Mouse (Mus musculus) hindbrain, embryonic 12.5 days (tissue): ENCODE measurements at regions not wholly inside any gene's neighbourhood (a gene's known extent, or its start where the extent isn't known, plus 50 kb on each side); places are given as distances from the start of the nearest gene placed in this dataset.

Experiments
- ATAC-seq: fragments of 200-750 bp; cut with Nextera tagmentation; 2 replicates; pipeline ENCODE4 v1.8.0; 2017; ENCODE audit warnings: moderate TSS enrichment; ENCODE audit not compliant: low FRiP score
- H3K27ac ChIP-seq: fragments of 300-500 bp; sonication (generic); 2 replicates; pipeline ENCODE4 v1.5.1; 2016; ENCODE audit warnings: mild to moderate bottlenecking
- H3K27me3 ChIP-seq: fragments of 300-500 bp; sonication (generic); 2 replicates; pipeline ENCODE4 v1.6.1; 2016; ENCODE audit warnings: mild to moderate bottlenecking
- H3K36me3 ChIP-seq: fragments of 300-500 bp; sonication (generic); 2 replicates; pipeline ENCODE4 v1.6.1; 2016; ENCODE audit warnings: mild to moderate bottlenecking
- H3K4me1 ChIP-seq: fragments of 300-500 bp; sonication (generic); 2 replicates; pipeline ENCODE4 v1.6.1; 2016
- H3K4me2 ChIP-seq: fragments of 300-500 bp; sonication (generic); replicated peaks from 2 replicates; pipeline ENCODE4 v1.6.1; 2016; ENCODE audit warnings: mild to moderate bottlenecking
- H3K4me3 ChIP-seq: fragments of 300-500 bp; sonication (generic); 2 replicates; pipeline ENCODE4 v1.5.1; 2016; ENCODE audit warnings: mild to moderate bottlenecking
- H3K9ac ChIP-seq: fragments of 300-500 bp; sonication (generic); 2 replicates; pipeline ENCODE4 v1.6.1; 2016; ENCODE audit warnings: mild to moderate bottlenecking, moderate library complexity
- H3K9me3 ChIP-seq: fragments of 300-500 bp; sonication (generic); replicated peaks from 2 replicates; pipeline ENCODE4 v1.6.1; 2016; ENCODE audit warnings: mild to moderate bottlenecking
- WGBS: fragments of 180-500 bp; shearing (Covaris S2); methylation state at CpG from one replicate; pipeline ENCODE4 v1.1.7; 2016; 5-methylcytosine and 5-hydroxymethylcytosine counted together

DNA sequence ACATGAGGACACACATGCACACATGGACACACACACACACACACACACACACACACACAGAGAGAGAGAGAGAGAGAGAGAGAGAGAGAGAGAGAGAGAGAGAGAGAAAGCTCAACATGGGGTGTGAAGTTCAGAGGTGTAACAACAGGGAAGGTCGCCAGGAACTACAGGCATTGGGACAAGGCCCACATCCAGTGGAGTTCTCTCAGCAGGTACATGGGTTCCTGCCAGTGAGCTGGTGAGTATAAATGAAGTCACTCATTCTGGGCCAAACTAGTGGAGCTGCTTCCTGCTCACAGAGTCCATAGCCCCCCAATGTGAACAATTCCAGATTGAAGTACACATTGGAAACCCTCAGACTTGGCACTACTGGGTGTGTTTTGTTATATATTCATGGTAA lies 366.3 kb downstream of the Fat4 start:
- no peaks in the 10 kb centered on the region for H3K9me3 ChIP-seq
- H3K4me3 ChIP-seq: no peak overlapping the region
- no peaks in the 10 kb centered on the region for H3K27me3 ChIP-seq
- 0 out of 2 replicates have a peak, but pooled peaks cover 4% of the 10 kb centered on the region for H3K4me1 ChIP-seq
- H3K4me2 ChIP-seq: no peak overlapping the region
- 82% methylated on average over 1 of the region's 1 CpGs for WGBS
- H3K36me3 ChIP-seq: no peaks in the 10 kb centered on the region
- H3K9ac ChIP-seq: no peak overlapping the region
- no peak for ATAC-seq
- no peak overlapping the region for H3K27ac ChIP-seq

DNA sequence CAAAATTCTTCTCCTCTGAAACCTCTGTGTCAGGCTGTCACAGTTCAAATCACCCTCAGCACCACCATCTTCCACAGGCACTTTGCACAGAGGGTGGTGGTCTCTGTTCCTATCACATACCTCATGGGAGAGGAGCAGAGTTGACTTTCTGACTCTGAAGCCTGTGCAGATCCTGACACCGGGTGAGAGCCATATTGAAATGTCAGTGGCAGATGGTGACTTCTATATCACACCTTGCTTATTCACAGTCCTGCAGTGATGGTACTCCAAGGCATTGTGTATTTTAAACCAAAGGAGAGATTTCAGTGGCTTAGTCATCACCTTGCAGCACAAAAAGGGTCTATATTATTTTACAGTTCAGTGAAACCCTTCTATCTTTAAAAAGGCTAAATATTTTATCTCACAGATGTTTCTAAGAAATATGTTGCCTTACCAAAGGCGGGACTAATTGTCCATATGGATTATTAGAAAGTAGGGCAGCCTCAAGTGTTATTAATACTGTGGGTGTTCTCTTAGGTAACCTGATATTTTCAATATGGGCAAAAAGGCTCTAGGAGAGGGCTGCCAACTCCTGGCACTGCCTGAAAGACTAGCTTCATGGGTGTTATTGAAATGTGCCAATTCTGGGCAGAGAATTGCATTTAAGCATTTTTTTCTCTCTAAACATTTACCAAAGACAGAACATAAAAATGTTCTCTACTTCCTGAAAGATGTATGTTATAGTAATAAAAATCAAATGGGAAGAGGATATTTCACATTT lies 378.1 kb downstream of the Fat4 start:
- no peak overlapping the region for H3K4me3 ChIP-seq
- H3K27me3 ChIP-seq: no peaks in the 10 kb centered on the region
- no peak overlapping the region for H3K27ac ChIP-seq
- H3K4me2 ChIP-seq: no peak overlapping the region
- no peak for ATAC-seq
- H3K9me3 ChIP-seq: no peaks in the 10 kb centered on the region
- H3K9ac ChIP-seq: no peak overlapping the region
- 82% methylated on average over 2 of the region's 2 CpGs for WGBS
- H3K4me1 ChIP-seq: no peaks in the 10 kb centered on the region
- no peaks in the 10 kb centered on the region for H3K36me3 ChIP-seq

DNA sequence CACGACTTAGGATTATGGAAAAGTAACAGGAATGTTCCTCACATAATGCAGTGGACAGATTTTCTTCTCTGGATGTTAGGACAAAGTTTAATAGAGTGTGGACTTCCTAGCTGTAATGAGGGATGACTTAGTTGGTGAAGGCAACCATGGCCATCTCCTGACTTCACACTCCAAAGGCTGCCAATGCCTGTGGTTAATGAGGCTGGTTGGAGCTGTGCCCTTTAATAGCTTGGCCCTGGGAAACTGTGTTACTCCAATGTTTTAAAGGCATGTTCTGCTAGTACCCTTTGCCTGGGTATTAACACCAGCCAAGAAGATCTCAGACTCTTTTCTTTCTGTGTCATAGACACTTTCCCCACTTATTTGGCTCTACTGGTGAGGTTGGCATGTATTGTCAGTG lies 378.9 kb downstream of the Fat4 start:
- no peaks in the 10 kb centered on the region for H3K9me3 ChIP-seq
- H3K27ac ChIP-seq: no peak overlapping the region
- no peak overlapping the region for H3K9ac ChIP-seq
- H3K4me3 ChIP-seq: no peak overlapping the region
- H3K27me3 ChIP-seq: no peaks in the 10 kb centered on the region
- H3K4me2 ChIP-seq: no peak overlapping the region
- WGBS: 93% methylated on average over 1 of the region's 1 CpGs
- no peaks in the 10 kb centered on the region for H3K4me1 ChIP-seq
- no peak for ATAC-seq
- no peaks in the 10 kb centered on the region for H3K36me3 ChIP-seq

DNA sequence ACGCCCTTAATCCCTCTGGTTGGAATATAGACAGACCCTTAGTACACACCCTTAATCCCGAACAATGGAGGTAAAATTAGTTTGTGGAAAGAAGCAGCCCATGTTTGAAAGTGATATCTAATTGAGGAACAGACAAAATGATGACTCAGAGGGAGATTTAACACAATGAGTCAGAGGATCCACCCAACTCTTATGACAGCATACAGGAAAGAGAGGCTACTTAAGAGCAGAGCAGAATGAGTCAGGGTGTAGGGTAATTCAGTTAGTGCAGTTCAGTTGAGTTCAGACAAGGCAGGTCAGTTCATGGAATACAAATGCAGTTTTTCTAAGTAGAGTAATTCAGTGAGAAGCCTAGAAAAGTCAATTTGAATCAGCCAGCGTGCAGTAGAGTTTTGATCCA lies 382.6 kb downstream of the Fat4 start:
- Histone ChIP-seq H3K4me2 (no peak overlapping the region), H3K27me3 (no peaks in the 10 kb centered on the region), H3K9ac (no peak overlapping the region), H3K27ac (no peak overlapping the region), H3K9me3 (no peaks in the 10 kb centered on the region), H3K4me3 (no peak overlapping the region), H3K36me3 (no peaks in the 10 kb centered on the region), H3K4me1 (no peaks in the 10 kb centered on the region; the same call in 1 of the 2 replicates)
- 89% methylated on average over 3 of the region's 3 CpGs for WGBS
- no peak for ATAC-seq

DNA sequence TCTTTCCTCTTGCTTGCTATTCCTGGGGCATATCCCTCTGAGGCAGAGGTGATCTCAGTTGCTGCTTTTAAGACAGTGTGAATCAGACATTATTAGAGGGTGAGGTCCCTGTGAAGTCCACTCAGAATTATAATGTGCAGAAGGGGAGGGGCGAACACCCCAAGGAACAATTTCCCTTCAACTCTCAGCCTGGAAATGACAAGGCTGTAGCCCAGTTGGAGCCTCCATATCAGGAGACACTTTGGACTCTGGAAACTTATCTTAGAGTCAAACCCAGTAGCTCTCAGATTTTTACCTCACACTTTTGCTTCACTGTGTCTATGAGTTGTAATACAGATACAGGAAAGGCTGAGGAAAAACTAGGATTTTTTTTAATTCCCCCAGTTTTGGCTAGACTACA lies 385.9 kb downstream of the Fat4 start:
- Histone ChIP-seq H3K9me3 (no peaks in the 10 kb centered on the region), H3K36me3 (no peaks in the 10 kb centered on the region), H3K4me3 (no peak overlapping the region), H3K4me1 (no peaks in the 10 kb centered on the region; the same call in 1 of the 2 replicates), H3K27me3 (no peaks in the 10 kb centered on the region), H3K27ac (no peak overlapping the region), H3K4me2 (no peak overlapping the region), H3K9ac (no peak overlapping the region)
- no peak for ATAC-seq
- WGBS: 86% methylated on average over 1 of the region's 1 CpGs

DNA sequence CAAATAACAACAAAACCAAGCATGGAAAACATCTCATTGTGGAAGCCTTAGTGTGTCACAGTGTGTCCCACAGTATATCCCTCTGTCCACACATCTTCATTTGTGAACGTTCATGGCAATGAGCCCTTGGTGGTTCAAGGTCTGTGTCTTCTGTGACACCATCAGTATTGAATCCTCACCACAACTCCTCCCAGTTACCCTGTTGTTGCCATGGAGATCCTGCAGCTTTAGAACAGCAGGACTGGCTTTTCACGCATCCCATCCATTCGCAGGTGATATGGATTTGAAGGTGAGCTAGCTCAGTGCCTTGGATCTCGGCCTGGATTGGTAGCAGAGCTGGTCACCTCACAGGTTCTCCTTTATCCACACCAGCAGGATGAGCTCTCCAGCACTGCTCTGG lies 390.2 kb downstream of the Fat4 start:
- Histone ChIP-seq H3K27me3 (no peaks in the 10 kb centered on the region), H3K4me1 (no peaks in the 10 kb centered on the region; the same call in 1 of the 2 replicates), H3K4me3 (no peak overlapping the region), H3K27ac (no peak overlapping the region), H3K4me2 (no peak overlapping the region), H3K36me3 (no peaks in the 10 kb centered on the region), H3K9me3 (no peaks in the 10 kb centered on the region), H3K9ac (no peak overlapping the region)
- WGBS: 82% methylated on average over 4 of the region's 4 CpGs
- no peak for ATAC-seq

DNA sequence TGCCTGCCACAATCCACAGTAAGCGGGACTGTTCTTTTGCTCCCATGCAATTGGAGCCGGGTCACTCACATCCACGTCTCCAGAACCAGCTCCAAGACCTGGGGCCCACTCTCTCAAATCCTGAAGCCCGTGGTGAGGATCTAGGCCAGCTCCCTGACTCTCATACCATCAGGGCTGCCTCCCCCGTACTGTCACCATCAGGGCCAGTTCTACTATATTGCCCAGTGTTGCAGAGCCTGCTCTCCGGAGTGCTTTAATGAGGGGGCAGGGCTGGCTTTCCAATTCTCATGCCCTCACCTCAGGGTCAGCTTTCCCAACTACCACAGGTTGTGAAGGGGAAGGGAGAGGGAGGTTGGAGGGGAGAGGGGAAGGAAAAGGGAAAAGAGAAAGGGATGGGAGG lies 390.6 kb downstream of the Fat4 start:
- H3K4me1 ChIP-seq: no peaks in the 10 kb centered on the region; the same call in 1 of the 2 replicates
- WGBS: 78% methylated on average over 6 of the region's 6 CpGs
- no peak overlapping the region for H3K4me3 ChIP-seq
- H3K36me3 ChIP-seq: no peaks in the 10 kb centered on the region
- no peak overlapping the region for H3K27ac ChIP-seq
- H3K27me3 ChIP-seq: no peaks in the 10 kb centered on the region
- H3K4me2 ChIP-seq: no peak overlapping the region
- no peak for ATAC-seq
- no peak overlapping the region for H3K9ac ChIP-seq
- no peaks in the 10 kb centered on the region for H3K9me3 ChIP-seq

DNA sequence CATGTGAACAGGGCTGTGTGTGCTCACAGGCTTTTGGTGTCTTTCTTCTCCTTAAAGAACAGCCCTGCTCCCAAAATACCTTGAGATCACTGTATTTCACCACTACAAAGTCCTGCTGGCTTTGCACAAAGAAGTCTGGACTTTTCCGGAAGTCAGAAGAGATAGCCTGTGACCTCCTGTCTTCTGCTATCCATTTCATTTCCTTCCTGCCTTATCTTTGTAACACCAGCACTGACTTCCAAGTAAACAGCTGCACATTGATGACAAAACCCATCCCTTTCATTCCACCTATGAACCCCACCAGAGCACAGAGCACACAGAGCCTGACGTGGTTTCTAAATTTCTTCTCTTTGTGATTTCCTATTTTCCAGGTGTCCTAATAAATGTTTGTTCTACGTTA lies 408.5 kb downstream of the Fat4 start:
- H3K9ac ChIP-seq: no peak overlapping the region
- WGBS: 84% methylated on average over 3 of the region's 3 CpGs
- H3K27ac ChIP-seq: no peak overlapping the region
- no peak overlapping the region for H3K4me3 ChIP-seq
- H3K9me3 ChIP-seq: no peaks in the 10 kb centered on the region
- no peaks in the 10 kb centered on the region for H3K27me3 ChIP-seq
- no peak for ATAC-seq
- no peaks in the 10 kb centered on the region for H3K36me3 ChIP-seq
- H3K4me1 ChIP-seq: no peaks in the 10 kb centered on the region
- no peak overlapping the region for H3K4me2 ChIP-seq

DNA sequence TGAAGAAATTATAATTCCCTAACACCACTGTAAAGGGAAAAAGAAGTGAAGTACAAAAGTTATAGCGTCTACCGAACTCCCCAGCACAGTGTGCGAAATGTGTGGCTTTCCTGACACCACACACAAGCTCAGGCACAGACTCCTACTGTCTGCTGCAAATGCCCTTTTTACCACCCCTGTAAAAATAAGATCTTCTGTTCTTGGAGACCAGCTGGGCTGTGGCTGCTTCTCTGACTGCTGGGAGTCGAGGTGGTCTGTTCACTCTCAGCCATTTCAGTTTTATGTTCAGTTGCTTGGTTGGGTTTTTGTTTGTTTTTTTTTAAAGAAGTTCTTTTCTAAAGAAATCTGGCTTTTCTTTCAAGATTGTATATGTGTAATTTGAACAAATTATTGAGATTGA lies 409.5 kb downstream of the Fat4 start:
- no peak overlapping the region for H3K27ac ChIP-seq
- no peaks in the 10 kb centered on the region for H3K9me3 ChIP-seq
- H3K4me3 ChIP-seq: no peak overlapping the region
- ATAC-seq: no peak
- no peak overlapping the region for H3K9ac ChIP-seq
- no peaks in the 10 kb centered on the region for H3K4me1 ChIP-seq
- no peaks in the 10 kb centered on the region for H3K36me3 ChIP-seq
- H3K27me3 ChIP-seq: no peaks in the 10 kb centered on the region
- no peak overlapping the region for H3K4me2 ChIP-seq
- WGBS: 86% methylated on average over 4 of the region's 4 CpGs

DNA sequence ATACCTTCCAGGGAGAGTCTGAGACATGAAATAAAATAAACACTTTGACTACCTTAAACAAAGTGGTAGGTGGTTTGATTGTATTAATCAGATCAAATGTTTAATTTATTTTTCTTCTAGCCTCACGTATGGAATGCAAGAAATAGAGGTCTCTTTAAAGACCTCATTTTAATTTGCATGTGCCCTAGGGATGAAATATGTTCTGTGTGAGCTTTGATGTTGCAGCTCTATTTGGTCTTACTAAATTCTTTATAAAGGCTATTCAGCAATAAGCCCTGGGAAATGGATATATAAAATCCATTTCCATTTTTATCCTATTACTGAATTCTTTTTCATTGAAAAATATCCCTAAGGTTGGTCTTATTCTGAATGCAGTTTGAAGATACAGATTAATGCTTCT lies 422.7 kb downstream of the Fat4 start:
- 81% methylated on average over 1 of the region's 1 CpGs for WGBS
- Histone ChIP-seq H3K4me2 (no peak overlapping the region), H3K9ac (no peak overlapping the region), H3K4me1 (no peaks in the 10 kb centered on the region), H3K9me3 (no peaks in the 10 kb centered on the region), H3K27ac (no peak overlapping the region), H3K36me3 (no peaks in the 10 kb centered on the region), H3K27me3 (no peaks in the 10 kb centered on the region), H3K4me3 (no peak overlapping the region)
- no peak for ATAC-seq

DNA sequence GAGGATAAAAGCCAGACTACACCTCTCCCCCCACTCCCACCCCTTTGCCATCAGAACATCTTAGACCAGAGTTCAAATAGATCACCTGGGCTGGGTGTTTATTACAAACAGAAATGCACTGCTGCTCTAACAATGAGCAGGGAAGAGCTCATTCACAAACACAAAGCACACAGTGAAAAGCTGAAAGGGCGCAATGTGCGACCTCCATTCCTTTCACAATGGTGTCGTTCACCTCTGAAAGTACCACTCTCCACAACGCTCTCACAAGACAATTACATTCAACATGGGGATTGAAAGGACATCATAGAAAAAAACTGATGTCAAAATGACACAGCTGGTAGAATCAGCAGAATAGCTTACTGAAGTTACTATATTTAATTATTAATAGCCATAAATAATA lies 426.8 kb downstream of the Fat4 start:
- no peak overlapping the region for H3K4me3 ChIP-seq

DNA sequence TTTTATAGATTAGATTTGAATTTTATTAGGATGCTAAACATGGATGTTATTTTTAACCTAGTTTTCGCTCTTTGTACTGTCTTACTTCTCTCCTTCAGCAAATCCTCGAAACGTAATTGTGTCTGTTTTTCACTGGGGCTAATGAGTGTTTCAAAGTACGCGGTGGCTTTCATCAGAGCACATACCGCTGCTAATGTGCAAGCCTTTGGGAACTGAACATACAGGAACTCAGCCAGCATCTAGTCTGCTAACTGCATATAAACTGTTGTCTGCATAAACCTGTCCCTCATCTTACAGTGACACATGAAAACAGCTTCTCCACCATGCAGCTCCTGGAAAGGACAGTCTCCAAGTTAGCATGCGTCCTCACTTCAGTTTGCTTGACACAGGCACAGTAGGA lies 434.1 kb downstream of the Fat4 start:
- no peak for ATAC-seq
- no peaks in the 10 kb centered on the region for H3K9me3 ChIP-seq
- no peaks in the 10 kb centered on the region for H3K27me3 ChIP-seq
- no peak overlapping the region for H3K4me2 ChIP-seq
- H3K27ac ChIP-seq: no peak overlapping the region
- H3K36me3 ChIP-seq: no peaks in the 10 kb centered on the region
- H3K4me3 ChIP-seq: no peak overlapping the region
- H3K4me1 ChIP-seq: no peaks in the 10 kb centered on the region
- 77% methylated on average over 7 of the region's 7 CpGs for WGBS
- no peak overlapping the region for H3K9ac ChIP-seq

More for the DNA sequence above, 426.8 kb downstream of the Fat4 start:
- Histone ChIP-seq H3K9ac (no peak overlapping the region), H3K27ac (no peak overlapping the region), H3K9me3 (no peaks in the 10 kb centered on the region), H3K4me2 (no peak overlapping the region), H3K36me3 (no peaks in the 10 kb centered on the region), H3K4me1 (no peaks in the 10 kb centered on the region), H3K27me3 (no peaks in the 10 kb centered on the region)
- ATAC-seq: no peak
- 55% methylated on average over 4 of the region's 4 CpGs for WGBS

DNA sequence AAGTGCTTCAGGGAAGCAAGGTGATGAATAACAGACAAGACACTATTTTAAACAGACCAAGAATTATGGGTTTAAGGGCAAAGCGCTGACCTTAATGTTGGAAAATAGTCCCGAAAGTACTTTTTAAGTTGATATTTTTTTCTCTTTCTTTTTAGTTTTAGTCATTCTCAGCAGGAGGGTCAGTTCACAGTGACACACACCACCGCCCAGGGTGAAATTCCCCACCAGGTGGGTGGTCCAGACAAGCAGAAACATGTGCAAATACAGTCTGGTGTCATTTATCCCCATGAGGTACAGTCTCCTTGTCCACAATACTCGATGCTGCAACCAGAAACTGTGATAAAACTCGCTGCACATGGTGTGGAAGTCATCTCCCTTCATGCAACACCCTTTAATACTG lies 435.5 kb downstream of the Fat4 start:
- Histone ChIP-seq H3K4me3 (no peak overlapping the region), H3K9me3 (no peaks in the 10 kb centered on the region), H3K4me2 (no peak overlapping the region), H3K9ac (no peak overlapping the region), H3K36me3 (no peaks in the 10 kb centered on the region), H3K27me3 (no peaks in the 10 kb centered on the region), H3K27ac (no peak overlapping the region), H3K4me1 (no peaks in the 10 kb centered on the region)
- 63% methylated on average over 5 of the region's 5 CpGs for WGBS
- no peak for ATAC-seq
